Mouse (Mus musculus): ENCODE results near the gene Syk.

The Syk gene

DNA sequence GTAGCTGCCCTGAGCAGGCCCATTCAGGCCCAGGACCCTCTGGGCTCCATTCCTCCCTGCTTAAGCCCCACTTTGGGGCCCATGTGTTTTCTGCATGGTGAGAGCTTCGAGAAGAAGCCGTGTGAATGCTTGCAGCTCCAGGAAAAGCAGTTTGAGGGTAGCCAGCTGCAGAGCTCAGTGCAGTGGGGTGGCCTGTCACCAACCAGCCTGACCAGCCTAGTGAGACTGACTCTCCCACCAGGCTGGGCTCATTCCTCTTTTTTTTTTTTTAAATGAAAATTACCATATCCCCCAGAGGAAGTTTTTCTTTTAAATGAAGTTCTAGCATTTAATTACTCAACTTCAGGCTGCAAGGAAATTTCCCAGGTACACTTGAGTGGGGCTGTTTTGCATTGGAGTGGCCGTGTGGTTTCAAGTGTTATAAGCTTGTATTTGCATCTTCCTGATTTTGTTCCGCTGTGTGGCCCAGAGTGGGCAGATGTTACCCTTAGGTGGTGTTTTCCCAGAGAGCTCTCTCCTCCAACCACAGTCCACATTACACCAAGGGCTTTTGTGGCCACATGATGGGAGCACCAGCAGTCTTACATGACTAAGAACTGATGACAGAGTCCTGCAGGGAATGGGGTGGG is 17.2 kb downstream of the Syk start:
- peak in 1 of 2 experiments; percentile 36 for DNase-seq

DNA sequence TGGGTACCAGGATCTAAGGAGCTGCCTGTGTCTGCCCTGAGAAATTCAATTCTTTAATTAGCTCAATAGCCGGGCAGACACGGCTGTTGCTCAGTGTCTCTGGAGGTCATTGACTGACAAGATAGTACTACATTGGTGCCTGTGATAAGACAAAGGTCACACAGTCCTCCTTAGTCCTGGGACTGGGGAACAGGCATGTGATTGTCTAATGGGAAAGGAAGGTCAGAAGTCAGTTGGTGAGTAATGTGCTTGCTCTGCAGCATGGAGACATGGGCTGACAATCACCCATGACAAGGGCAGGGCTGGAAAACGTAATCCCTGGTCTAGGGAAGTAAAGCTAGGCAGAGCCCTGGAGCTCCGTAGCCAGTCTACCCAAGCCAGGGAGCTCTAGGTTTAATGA is 19.8 kb downstream of the Syk start:
- no peak for DNase-seq

DNA sequence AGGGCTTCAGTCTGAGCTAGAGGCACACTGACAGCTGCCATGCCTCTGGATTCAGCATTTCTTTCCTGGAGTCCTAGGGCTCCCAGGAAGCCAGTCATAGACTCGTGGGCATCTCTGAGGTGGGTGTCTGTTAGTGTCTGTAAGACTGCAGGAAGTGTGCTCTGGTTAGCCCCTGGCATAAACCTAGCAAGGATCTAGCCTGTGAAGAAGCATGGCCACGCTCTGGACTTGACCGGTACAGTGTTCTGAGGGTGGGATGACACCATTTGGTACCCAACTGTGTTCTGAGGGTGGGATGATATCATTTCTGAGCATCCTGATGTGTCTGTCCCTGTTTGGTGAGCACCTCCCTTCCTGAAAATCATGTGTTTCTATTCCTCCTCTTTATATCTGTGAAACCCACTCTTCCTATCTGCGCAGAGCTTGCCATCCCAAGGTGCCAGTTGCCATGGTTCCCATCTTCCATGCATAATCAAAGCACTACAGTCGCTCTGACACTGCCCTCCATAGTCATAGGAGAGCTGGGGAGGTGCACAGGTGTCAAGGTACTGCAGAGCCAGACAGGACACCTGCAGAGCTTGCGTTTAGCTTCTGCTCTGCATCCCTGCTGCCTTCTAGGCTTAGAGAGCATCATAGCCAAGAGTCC is 20.9 kb downstream of the Syk start:
- DNase-seq: no peak

DNA sequence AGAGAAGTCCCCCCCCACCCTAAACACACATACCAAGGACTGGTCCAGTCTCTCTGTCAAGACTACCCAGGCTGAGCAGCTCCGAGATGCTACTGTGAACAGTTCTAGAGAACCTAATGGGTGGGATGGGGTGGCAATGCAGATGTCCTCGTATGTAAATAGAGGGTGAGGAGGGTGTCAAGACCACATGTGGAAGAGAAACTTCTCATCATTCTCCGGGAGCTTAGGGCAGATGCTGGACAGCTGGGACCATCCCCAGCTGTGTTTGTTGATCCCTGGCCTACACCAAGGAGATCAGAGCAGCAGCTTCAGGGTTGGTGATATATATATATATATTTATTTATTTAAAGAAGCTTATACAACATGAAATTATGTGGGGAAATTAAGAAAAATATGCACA is 22.0 kb downstream of the Syk start:
- no peak for DNase-seq

DNA sequence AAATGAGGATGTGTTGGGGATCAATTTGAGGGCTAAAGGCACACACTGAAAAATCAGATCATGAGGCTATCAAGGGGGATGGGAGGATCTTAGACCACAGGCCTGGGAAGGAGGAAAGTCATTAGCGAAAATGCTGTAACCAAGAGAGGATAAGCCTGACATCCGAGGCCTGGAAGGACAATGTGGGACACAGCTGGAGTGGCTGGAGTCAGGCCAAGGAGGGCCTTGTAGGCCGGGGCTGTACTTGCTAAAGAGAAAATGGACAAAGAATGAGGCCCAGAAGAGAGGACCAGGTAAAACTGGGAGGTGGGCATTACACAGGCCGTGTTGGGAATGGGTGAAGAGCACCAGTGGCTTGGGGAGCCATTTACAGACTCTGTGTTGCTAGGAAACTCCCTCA is 22.9 kb downstream of the Syk start:
- DNase-seq: peak; percentile 43 to 54

DNA sequence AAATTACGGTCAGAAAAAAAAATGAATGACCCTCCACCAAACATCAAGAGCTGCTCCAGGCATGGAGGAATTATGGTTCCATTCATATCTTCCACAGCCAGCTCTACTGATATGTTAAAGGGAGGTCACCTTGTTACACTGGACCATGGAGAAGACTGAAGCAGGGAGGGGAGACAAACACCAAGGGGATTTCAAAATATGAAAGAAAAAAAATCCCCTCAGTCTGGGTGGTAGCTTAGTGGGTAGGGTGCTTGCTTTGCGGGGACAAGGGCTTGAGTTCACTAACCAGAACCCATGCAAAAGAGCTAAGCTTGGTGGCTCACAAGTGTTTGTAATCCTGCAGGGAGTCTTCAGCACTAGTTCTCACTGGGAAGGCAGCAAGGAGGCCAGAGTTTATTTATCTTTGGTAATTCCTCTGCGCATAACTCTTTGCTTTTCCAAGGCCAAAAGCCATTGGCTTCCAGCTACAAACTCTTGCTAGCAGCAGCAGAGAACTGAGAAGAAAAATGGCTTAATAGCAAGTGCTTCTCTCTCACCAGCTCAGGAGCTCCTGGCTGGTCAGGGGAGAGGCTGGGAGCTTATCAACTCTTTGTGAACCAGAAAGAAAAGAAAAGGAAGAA is 23.8 kb downstream of the Syk start:
- no peak for DNase-seq

DNA sequence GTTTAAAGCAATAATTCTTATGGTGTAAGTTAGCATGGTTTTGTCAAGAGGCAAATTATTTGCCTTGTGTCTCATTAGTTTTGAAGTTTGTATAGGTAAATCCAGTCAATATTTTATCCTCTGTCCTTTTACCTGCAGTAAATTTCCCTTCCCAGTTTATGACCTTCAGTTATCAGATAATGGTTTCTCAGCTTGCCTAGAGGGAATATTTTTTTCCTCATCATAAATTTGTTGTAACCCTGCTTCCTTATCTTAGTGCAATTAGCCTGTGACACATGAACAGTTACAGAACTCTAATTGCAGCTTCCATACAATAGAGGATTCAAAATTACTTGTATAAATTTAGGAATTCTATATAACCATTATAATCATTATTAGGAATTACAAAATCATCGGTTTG is 25.0 kb downstream of the Syk start:
- DNase-seq: no peak

DNA sequence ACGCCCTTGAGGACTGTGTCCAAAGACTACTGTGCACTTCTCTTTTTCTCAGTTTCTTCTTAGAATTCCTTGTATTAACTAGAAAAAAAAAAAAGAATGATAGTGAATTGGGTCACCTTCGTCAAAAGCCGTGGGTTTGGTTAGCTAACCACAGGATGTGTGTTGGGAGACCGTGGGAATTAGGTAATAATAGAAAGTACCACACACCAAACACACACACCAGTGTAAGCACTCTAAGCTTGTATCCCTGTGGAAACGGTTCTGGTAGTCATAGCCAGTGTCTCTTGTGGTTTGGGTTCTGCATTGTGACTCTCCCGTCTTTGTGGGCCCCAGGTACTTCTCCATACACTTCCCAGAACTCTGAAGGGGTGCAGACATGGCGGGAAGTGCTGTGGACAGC is 27.5 kb downstream of the Syk start:
- no peak for DNase-seq

DNA sequence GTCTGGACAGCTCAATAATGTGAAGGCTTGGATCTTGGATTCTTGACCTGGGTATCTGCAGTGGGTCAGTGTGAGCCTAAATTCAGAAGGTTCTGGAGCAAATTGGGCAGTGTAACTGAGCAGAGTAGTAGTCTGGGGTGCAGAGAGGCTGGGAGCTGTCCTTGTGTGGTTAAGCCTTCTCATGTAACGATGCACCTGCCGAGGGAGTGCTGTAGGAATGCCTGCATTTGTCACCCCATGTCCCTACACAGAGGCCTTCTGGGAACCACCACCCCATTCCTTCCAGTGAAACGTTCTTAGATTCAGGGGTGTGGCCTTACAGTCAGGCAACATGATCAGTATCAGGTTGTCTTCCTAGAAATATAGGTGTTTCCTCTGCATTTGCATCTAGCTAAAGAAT is 30.3 kb downstream of the Syk start:
- no peak for DNase-seq

DNA sequence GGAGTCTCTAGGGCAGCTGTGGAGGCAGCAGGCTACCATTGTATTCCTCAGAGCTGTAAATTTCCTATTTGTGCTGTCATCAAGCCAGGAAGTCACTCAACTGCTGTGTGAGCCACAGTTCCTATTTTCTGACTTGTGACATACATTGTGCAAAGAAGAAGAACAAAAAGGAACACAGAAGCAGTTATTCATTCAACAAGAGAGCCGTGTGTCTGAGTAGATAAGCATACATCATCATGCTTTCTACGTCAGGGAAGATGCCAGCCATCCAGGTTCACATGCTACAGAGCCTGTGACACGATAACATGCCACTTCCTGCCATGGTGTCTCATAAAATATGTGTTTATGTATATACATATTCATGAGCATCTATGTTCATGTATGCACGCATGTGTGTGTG is 32.1 kb downstream of the Syk start:
- DNase-seq: no peak

DNA sequence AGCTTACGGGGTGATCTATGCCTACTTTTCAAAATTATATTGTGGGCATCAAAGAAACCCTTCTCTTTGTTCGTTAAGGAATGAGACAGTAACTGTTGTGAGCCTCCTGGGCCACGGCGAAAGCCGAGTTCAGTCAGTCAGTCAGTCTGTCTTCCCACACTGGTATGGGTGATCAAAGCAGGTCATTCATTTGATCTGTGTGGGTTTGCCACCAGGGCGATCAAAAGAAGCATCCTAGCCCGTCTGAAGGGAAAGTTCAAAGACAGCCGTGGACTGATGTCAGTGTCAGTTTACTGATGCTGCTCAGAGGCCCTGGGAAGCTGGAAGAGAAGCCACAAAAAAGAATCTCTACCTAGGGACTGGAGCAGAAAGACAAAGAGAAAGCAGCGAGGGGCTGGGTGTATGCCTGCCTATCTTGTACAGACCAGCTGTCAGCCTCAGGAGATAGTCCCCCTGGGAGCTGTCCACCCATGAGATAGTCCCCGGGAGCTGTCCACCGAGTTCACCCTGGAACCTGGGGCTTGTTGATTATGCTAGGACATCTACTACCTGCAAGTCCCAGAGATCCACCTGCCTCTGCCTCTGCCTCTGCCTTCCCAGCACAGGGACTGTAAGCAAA is 34.2 kb downstream of the Syk start:
- no peak for DNase-seq

DNA sequence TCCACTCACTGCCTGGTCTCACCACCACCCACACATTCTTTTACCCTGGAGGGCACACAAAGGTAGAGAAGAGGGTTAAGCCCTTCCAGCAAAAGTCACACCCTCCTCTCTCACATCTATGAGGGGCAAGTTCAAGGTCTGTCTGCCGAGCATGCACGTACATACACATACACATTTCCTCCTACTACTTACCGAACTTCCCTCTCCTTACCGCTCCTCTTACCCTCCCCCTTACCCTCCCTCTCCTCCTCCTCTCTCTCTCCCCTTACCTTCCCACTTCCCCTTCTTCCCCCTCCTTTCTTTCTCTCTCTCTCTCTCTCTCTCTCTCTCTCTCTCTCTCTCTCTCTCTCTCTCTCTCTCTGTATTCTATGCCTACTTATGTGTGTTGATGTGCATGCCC is 35.6 kb downstream of the Syk start:
- no peak for DNase-seq

DNA sequence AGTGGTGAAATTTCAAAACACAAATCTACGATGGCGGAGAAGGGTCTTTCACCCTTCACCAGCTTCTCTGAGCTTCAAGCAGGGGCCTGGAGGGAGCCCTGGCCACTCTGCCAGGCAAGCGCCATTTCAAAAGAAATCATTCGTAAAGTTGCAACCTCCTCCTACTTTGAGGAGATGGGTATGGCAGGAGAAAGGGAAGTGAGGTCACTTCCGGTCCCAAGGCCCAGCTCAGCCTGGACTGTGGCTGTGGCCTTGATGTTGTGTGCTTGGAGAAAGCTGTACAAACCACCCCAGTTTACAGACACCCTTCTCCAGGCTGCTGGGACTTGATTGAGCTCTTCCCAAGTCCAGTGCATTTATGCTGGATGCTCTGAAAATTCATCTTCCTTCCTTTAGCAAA is 36.5 kb downstream of the Syk start:
- DNase-seq: no peak

DNA sequence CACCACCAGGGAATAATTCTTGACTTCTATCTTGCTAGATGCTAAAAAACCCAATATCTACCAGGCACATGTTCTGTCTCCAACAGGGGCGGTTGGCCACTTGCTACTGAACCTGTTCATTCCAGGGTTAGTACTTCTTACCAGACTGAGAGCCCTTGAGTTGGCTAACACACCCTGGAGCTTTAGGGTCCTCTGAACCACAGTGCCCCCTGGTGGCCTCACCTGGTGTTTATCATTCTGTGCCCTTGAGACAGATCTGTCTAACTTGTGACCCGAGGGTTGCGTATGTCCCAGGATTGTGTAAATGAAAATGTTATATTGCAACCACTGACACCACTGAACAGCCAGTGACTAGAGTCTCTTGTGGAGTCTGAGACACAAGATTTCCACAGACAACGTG is 41.1 kb downstream of the Syk start:
- DNase-seq: peak; percentile 83

DNA sequence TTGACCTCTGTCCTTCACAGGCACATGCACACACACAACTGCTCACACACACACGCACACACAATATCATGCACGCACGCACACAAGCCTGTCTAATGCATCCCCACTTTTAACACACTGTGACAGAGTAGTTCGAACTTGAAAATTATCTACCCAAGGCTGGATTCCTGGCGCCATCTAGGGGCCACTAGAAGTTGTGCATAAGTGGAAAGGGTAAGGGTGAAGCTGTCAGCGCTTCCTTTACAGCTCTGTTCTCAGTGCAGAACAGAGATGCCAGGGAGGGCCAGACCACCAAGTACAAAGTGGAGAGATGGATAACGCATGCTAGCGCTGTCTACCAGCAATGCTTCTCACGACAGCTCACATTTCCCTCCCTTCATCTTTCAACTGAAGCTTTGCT is 45.6 kb downstream of the Syk start:
- peak; percentile 63 to 64 for DNase-seq

DNA sequence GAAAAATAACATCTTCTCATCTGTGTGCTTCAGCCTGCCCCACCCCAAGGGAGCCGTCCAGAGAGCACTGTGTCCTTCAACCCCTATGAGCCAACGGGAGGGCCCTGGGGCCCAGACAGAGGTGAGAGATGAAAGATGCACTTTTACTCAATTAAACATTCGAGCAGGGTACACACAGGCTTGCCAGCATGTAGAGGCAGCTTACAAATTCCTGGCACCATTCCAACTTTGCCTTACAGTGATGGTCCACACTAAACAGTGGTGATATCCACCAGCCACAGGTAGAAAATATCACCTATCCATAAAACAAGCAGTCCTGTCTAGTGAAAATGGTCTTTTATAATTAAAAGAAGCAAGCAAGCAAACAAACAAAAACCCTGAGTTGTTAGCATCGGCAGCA is 48.7 kb downstream of the Syk start:
- DNase-seq: no peak

DNA sequence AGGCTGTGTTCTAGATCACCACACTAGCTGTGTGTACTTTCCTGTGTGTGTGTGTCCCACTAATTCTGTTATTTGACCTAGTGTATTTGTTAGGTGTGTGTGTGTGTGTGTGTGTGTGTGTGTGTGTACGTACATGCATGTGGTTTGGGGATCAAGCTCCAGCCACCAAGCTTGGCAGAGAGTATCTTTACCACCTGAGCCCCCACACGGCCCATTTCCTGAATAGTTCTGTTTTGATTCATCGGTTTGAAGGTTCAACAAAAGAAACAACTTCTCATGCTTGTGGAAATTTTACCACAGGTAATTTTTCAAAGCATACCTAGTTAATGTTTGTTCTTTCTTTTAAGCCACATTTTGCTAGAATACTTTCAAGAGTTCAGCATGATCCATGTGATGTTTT is 52.5 kb downstream of the Syk start:
- DNase-seq: no peak

DNA sequence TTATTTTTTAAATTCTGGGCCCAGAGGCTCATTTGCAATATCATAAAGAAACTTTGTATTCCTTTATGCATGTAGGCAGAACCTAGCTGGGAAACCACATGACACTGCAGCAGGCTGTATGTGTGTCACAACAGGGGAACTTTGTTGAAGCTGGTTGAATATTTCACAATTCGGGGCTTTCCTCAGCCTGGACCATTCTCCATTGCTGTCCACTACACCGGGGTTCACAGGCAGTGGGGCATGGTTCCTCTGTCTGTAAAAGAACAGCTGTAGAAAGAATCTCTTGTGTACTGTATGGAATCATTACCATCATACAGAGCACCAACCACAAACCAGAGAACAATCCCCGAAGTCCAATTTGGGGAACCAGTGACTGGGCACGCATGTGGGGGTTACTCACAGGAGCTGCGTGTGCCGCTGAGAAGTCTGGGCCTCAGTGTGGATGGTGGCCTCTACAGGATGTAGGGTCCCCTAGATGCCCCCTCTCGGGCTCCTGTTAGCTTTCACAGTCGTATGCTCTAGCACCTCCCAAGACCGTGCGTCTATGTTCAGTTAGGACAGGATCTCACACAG is 53.3 kb downstream of the Syk start:
- no peak for DNase-seq

DNA sequence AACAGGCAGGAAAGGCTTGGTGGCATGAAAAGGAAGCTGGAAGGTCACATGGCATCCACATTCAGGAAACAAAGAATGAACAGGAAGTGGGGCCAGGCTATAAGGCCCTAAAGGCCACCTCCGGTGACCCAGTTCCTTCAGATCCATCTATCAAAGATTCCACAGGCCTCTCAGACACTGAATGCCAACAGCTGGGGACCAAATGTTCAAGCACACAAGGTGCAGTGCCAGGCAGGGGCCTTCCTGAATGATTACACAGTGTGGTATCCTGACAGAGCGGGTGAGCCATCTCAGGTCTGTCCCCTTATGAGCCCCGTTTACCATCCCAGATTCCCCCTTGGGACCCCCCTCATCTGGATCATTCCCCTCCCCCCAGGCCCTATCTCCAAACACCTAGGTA is 63.6 kb downstream of the Syk start:
- DNase-seq: no peak

DNA sequence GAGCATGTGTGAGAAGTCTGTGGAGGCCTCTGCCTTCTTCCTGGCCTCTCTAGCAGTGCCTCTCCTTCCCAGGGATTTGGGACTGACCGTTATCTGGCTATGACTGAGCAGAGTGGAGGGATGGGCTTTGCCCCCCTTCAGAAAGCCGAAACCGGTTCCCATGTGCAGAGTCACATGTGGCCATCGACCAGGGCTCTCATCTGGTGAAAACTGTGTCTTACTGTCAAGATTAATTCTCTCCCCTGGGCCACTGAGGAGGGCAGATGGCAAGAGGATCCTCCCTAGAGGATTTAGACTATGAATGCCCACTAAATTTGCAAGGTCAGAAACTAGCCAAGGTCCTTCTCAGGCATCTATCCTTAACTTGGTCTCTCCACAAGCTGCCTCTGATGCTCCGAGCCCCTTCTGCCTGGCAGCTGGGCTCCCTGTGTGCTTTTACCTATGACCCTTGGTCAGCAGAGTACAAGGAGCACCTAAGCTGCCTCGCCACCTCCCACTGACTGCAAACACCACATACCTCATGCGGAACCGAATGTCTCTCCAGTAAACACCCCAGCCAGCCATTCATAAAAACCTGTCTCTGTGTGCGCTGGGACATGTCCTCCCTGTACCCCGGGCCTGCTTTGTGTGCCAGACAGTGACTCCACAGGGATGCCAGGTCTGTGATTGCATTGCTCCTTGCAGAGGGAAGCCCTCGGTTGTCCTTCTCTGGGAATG is 65.2 kb downstream of the Syk start:
- DNase-seq: peak in 1 of 2 experiments; percentile 27

DNA sequence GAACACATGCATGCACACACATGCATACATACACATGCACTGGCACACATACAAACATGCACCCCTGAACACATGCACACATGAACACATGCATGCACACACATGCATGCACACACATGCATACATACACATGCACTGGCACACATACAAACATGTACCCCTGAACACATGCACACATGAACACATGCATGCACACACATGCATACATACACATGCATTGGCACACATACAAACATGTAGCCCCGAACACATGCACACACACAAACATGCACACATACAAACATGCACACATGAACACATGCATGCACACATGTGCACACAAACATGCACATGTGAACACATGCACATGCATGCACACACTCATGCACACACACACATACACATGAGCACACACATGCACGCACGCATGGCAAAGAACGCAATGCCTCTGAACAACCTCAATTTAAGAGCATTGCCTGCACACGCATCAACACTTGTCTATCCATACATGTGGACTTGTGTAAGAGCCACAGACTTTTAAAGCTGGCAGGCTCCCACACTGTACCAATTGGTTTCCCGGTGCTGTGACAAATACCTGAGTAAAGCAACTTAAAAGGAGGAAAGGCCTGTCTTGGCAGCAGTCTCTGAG is 66.9 kb downstream of the Syk start:
- DNase-seq: no peak

DNA sequence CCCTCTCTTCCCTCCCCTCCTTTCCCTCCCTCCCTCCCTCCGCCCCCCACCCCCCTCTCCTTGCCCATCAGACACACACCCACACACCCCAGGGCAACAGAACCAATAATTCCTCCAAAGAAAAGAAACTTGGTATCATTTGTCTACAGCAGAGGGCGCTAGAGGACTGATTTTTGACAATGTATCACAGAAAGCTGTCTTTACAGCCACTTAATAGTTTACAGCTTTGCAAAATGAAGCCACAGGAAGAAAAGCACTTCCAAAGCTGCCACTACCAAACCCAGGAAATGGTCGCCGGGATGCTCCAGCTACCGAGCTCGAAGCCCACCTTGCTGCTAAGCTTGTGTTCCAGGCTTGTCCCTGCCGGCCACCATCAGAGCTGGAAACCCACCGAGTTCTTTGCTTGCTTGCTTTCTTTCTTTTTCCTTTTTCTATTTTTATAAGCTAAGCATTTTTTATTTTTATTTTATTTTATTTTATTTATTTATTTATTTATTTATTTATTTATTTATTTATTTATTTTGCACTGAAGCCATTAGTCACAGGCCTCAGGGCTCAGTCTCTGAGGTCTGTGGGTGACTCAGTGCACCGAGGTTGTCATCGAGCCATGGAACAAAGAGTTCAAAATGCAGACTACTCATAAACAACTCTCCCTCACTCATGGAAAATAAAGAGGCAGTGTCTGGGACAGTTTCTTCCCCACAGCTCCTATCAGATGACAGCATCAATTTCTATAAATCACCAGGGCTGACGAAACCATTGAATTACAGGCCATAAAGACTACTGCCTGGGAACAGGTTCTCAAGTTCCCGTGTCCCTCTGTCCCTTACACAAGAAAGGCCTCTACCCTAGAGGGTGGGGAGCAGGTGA is 68.6 kb downstream of the Syk start:
- DNase-seq: peak; percentile 30 to 47

Measured in kidney, postnatal 4 days (tissue).